Mouse (Mus musculus) mesoderm, embryonic 11.5 days (tissue): Measurements from ENCODE around the gene Map4k3.

ENCODE experiments used
- DNase-seq: peaks from one replicate; pipeline ENCODE4 v3.0.0-alpha.2; 2012; ENCODE audit warnings: low read depth, low spot score

The Map4k3 gene

DNA sequence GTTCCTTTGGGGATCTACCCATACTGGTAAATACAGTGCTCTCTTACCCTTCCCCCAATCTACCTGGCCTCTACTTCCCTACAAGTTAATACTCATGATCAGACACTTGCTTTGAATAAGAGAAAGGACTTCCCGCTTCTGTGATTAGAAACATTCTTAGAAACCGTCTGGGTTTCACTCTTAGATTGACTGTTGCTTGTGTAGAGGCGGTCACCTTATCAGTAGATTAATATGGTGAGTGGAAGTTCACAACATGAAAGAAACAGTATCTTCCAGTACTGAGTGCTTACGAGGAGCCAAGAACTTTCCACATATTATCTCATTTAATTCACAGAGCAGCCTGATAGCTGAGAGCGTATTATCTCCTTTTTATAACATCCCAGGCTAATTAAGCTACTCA lies 1.5 kb upstream of the Map4k3 start:
- no peak for DNase-seq

DNA sequence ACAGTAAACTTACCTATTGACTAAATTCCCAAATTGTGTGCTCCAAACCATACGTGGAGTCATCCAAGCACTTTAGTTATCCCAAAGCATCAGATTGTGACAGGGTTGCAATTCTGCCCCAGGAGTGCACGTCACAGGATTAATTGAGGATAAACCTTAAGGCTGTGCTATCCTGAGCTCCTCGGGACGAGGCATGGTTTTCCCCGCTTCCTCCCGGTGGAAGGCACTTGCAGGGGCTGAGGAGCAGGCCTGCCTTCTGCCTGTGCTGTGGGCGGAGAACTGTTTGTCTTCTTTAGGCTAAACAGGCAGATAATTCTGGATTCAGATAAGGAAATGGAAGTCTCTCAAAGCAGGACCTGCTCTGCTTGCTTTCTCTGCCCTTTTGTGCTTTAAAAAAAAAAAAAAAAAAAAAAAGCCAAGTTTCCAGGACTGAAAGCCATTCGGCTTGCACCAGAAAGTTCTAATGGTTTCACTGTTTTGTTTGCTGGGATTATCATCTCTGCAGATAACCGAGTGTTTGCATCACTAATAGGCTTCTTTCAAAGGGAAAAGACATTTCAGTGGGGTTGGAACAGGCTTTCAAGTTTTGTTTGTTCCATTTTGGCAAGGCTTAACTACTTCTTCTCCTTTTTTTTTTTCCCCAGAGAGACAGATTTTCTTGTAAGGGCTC lies 930 bp upstream of the Map4k3 start:
- no peak for DNase-seq

DNA sequence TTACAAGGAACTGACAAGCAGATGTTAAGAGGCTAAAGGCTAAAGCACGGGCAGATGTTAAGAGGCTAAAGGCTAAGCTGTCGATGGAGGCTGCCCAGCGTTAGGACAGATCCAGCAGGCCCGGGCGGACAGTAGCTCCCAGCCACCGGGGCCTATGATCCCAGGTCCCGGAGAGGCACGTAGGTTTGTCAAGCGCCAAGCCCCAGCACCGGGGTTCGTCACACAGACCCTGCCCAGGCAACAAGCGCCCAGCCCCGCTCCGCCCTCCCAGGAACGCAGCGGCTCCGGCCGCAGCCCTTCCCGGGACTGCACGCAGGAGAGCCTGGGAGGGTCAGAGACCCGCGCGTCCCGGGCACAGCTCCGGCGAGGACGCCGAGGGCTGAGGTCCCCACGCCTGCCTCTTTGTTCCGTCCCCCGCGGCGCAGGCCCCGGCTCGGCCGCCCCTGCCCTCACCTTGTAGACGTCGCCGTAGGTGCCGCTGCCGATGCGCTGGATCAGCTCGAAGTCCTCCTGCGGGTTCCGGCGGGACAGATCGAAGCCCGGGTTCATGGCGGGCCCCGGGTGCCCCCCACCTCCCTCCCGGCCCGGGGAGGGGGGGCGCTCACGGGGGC lies 839 bp downstream of the Map4k3 start:
- peak; percentile 58 for DNase-seq

DNA sequence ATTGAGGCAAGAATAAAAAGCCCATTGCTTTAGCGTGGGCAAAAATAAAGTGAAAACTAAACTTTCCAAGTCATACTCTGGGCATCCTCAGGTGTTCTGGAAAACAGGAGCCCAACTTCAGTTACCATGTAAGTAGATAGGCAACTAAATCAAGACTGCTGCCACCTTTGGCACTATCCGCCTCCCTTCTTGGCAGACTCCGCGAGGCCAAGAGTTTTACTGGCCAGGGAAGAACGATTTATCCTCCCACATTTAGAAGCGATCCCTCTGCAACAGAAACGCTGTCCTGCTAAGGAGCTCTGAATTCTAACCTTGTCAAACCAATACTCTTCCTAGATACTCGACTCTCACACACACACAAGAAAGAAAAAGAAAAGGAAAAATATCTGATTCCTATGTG lies 1.5 kb downstream of the Map4k3 start:
- DNase-seq = no peak

DNA sequence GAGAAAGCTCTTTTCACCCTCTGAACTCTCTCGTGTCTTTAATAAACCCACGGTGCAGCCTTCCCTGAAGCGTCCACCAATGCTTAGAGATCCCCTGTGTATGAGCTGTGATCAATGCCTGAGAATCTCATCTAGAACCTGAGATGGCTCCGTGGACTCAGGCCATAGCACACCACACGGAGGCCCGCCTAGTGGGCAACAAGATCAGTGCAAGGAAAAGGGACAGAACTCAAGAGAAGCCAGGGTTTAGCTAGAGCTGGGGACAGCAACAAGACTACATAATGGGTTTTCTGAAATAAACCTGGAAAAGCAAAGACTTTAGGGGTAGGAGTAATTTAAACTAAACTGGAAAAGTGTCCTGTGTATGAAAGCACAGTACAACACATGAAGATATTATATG lies 5.2 kb downstream of the Map4k3 start:
- no peak for DNase-seq

DNA sequence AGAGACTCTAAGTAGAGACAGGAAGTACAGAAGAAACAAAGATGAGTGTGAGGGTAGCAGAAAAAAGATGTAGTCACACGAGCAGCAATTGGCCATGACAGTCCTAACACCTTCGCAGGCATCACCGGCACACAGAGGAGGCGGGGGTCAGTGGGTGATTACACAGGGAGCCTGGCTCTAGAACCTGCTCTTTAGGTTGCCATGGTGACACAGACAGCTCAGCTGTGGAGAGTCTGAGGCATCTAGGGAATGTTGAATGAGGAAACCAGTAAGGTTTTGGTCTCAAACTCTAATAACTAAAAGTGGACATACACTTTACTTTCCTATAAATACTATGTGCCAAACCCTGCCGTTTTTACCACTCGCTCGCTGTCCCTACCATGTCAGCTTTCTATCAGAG lies 6.6 kb downstream of the Map4k3 start:
- DNase-seq = no peak

DNA sequence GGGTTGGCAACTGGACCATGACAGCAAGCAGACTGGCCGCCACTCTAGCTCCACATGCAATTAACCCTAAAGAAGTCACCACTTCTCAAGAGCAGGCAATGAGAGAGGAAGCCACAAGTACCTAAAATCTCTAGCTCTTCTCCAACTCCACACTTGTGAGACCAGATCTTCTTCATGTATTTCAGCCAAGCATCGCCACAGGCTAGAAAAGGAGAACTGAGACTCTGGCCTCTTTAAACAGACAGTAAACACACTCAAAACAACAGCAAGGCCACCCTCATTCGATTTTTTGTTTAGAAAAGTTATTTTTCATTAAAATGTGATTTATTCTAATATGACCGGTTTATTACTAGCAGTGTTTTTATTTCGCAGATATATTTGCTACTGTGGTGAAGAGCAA lies 9.0 kb downstream of the Map4k3 start:
- no peak for DNase-seq

DNA sequence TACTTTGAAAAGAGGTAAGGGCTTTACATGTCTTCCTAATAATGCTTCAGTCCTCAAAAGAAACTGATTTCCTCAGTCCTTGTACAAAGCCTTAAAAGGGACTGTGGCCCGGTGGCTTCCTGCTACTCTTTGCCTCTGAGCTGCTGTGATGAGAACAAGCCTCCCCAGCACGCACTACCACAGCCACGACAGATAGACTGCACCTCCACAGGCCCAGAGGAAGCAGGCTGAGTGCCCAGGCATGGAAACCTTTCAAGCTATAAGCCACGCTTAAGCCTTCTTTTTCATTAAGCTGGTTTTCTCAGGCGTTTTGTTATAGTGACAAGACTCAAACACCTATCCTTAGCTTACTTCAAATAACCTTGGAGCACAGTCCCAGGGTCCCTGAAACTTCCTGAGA lies 10.0 kb downstream of the Map4k3 start:
- no peak for DNase-seq

DNA sequence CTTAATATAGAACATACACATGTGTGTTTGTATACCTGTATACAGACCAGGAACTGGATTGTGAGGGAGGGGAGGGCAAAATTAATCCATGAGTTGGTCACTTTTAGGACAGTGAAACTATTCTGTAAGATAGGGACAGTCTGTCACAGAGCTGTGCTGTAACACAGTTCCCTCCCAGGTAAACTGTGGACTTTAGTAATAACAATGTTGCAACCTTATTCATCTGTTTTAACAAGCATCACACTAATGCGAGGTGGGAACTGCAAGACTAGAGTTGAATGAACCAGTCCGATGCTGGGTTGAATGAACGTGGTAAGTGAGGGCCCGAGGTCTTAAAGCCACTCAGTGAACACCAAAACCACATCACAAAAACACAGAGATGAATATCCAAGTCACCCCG lies 14.7 kb downstream of the Map4k3 start:
- no peak for DNase-seq

DNA sequence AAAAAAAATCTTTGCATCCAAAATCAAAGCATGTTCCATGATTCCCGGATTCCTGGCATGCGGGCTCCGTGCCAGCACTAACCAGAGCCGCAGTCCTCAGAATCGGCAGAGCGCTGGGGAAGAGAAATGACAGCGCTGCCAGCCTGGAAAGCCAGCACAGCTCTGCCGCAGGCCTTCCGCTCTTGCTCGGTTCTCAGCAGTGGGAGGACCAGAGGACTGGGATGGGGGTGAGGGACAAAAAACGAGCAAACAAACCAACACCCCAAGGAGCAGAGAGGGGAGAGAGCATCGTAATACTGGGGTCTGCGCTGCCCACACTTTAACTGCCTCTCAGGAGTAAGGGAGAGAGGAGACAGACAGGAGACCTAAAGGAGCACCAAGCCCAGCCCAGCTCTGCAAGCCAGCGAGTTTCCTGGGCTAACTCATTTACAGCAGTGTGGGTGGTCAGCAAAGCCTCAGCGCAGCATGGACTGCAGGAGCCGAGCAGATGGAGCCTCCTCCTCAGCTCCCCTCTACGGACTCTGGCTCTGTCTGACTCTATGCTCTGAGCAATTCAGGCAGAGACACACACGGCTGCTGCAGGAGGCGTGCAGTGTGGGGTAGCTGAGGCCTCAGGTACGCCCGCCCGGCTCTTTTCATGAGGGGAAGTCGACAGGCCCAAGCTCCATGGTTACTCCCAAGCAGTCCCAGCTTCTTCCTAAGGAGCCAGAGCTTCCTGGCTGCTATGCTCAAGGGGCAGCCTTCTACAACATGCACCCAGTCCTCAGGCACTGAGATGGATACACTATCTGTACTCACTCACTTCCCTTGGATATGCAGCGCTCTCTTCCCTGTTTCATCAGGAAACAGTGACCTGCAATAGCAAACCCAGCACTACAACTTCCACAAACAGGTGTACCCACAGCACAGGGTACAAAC lies 18.1 kb downstream of the Map4k3 start:
- DNase-seq = peak; percentile 61

DNA sequence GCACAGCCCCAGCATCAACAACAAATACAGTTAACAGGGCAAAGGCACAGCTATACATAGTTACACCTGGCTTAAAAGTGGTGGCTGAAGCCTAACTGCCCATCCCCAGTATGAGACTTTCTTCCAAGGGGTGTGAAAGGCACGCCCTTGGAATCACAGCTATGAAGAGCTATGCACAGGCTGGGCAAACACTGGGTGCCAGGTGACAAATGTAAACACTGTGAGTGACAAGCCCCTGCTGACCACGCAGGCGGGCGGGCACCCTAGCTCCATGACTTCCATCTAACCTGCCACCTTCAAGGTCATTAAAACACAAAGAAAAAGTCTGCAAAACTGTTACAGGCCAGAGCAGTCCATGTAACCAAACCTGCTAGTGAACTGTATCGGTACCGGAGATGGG lies 19.5 kb downstream of the Map4k3 start:
- no peak for DNase-seq

DNA sequence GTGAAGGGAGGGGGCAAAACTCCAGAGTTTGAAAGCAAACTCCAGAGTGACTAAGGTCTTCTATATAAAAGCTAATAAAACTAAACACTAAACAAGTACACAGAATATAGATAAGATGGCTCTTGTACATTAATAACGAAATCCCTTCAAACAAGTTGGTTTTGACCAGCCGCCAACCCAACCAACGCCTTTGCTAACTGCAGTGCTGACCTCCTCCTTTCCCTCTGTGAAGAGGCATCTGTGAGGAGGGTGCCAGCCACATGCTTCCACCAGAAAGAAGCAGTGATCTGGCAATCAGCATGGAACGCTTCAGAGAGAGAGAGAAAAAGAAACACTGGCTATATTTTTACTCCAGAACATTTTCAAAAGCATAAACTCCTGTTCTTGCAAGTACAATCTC lies 21.1 kb downstream of the Map4k3 start:
- DNase-seq = no peak

DNA sequence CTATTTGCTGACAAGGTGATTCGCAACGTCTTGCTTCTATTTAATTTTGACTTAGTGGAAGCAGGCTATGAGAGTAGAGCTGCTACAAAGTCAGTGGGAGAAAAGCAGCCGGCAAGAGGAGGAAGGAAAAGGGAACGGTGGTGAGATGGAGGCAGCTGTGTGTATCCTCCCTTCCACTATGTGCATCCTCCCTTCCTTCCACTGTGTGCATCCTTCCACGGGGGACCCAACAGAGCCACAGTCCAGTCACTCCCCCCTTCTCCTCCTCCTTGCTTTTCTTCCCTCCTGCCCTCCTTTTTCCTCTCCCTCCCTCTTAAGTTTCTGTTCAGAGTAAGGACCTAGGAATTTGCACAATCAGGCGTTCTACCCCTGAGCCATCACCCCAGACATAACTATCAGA lies 21.7 kb downstream of the Map4k3 start:
- no peak for DNase-seq

DNA sequence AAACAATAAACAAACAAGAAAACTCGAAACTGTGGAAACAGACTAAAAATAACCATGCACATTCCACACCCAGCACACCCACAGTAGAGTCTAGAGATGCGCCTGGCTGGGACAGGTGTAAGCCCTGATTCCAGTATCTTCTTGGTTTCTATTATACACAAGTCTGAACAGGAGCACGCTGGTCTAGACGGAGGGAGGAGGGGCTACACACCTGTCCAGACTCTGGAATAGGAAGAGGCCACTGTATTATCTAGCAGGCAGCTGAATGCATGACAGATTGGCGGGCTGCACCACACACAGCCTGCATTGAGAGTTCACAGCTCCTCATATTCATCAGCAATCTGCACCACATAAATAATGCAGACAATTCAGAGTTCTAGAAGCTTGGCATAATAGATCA lies 26.6 kb downstream of the Map4k3 start:
- DNase-seq = peak; percentile 32

DNA sequence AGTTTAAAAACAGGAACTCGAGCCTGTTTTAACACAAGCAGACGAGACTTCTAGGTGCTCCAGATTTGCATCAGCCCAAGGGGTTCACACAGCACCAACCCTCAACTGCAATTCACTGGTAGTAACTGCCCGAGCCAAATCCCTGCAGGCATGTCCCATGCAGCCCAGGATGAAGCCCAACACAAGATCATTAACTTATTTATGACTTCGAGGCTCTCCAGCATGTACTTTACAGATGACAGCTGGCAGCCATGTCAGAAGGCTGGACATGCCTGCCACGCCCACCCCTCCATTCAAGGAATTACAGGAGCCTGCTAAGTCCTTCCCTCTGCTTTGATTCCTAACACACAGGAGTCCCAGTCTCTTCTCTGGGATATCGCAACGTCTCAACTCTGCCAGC lies 29.4 kb downstream of the Map4k3 start:
- no peak for DNase-seq

DNA sequence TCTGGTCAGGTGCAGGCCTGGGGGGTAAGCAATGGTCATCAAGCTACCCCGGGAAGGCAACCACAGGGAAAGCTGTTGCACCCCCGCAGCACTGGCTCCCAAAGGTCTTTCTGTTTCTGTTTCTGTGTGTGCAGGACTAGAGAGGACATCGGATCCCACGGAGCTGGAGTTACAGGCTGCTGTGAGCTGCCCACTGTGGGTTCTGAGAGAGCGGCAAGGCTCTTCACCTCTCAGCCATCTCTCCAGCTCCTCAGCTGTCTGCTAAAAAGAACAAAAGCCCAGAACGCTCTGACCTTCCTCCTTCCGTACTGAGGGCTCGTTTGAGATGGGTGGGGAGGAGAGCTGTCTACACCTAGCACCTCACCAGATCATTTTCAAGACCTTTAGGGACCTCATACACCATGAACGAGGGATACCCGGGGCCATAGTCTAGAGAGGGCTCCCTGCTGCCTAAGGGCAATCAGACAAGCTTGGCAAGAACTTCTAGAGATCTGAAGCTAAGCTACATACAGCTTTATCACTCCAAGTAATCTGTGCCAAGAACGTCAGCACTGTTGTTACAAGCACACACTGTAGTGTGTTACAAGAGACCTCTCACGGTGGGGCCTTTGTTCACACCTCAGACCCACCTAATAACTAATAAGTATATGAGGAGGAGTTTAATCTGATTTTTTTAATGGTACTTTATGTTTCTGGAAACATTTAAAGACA lies 29.9 kb downstream of the Map4k3 start:
- no peak for DNase-seq

DNA sequence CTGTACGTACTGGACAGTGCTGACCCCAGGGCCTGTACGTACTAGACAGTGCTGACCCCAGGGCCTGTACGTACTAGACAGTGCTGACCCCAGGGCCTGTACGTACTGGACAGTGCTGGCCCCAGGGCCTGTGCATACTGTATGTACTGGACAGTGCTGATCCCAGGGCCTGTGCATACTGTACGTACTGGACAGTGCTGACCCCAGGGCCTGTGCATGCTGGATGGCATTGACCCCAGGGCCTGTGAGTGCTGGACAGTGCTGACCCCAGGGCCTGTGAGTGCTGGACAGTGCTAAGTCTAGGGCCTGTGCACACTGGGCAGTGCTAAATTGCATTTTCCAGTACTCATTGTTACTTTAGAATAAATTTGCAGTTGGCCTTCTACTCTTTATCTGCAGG lies 31.3 kb downstream of the Map4k3 start:
- no peak for DNase-seq

DNA sequence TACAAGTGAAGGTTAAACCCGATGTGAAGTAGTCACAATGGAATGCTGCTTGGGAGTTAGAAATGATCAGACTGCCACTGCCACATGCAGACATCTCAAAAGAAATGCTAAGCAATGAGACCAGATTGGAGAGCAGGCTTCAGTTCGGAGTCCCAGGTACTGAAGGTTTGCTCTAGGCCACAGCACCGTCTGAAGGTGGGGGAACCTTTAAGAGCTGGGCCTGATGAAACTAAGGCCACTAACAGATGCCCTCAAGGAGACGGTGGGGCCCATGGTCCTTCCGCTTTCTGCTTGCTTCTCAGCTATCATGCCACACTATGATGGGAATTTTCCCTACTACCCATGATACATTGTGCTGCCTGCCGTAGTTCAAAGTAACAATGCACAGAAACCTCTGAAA lies 32.1 kb downstream of the Map4k3 start:
- no peak for DNase-seq

DNA sequence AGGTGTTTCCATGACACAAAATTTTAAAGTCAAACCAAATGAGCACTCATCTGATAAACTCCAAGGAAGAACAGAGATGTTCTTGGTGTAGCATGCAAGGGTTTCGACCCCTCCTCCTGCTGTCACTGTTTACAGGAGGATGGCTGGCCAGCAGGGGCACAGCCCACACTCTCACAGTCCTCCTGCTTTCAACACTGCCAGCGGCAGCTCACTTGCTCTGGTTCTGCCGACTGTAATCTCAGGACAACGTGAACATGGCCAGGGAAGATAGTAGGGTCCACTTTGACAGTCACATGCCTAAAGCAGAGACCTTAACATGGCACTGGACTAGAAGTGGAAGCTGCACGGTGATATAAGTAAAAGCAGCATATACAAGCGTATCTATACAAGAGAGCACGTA lies 34.6 kb downstream of the Map4k3 start:
- DNase-seq = no peak

DNA sequence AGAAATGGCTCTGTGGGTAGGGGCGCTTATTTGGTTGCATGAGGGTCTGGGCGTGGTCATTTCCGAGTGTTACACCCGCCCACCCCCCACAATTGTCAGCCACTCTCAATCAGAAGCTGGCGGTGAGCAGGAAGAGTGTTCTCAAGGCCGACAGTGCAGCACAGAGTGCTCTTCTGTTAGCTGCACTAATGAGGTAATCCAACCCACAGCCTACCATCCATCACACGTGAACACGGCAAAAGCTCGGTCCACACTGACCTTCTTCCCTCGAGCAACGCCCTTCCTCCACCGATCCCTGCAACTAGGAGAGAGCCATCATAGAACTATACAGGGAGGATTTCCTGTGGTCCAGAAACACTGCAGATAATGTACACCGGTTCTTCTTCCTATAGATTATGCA lies 36.1 kb downstream of the Map4k3 start:
- no peak for DNase-seq

DNA sequence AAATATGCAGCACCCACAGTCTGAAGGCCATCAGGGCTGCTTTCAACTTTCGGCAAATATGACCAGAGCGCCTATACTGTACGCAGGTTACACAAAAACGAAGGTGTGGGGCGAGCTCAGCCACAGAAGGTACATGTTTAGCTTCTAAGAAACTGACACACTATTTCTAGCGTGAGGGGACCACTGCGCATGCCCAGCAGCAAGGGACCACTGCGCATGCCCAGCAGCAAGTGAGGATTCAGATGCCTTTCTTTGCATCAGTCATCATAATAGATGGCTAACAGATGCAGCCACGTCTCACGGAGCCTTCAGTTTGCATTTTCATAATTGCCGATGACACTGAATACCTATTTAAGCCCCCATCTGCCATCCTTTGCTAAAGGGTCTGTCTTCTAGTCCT lies 39.6 kb downstream of the Map4k3 start:
- no peak for DNase-seq

DNA sequence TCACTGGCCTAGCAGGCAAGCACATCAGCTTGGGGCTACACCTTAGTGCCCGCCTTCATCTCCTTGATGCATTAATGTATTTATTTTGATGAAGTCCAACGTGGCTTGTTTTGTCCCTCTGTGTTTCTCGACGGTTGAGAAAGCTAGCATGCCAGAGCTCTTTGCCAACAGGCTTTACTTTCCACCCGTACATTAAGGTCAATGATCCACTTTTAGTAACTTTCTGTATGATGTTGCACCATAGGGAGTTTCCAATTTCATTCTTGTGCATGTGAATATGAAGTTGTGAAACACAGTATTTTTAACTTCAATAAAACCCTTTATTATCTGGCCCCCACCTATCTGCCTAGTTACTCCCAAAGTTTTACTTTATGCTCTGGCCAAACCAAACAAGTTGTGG lies 42.2 kb downstream of the Map4k3 start:
- DNase-seq = no peak
